ENCODE assay signal across 17 mouse cellular contexts in genomic region chr3:157531585-157531984, GRCm38 (mm10). TPM values are rescaled to one million over a fixed set of nuclear protein-coding genes. Genes with fewer than 3 reads are reported as not detected.
"Had no signal": no experiment of that assay in that cellular context is flagged by ENCODE, and none has a peak within 500 bp of the region (broad histone marks: within the 10 kb centered on the region; RNA-seq: fewer than 3 reads in every experiment).

No protein-coding gene starts in this region.

- H3K4me2 ChIP-seq: neural tube, embryonic 13.5 days; neural tube, embryonic 15.5 days; stomach, embryonic 15.5 days had no signal

- H3K4me3 ChIP-seq: neural tube, embryonic 13.5 days; neural tube, embryonic 15.5 days; stomach, embryonic 15.5 days had no signal

- H3K9ac ChIP-seq: neural tube, embryonic 13.5 days; neural tube, embryonic 15.5 days; stomach, embryonic 15.5 days had no signal

- H3K36me3 ChIP-seq: neural tube, embryonic 13.5 days; neural tube, embryonic 15.5 days; stomach, embryonic 15.5 days had no signal

- DNase-seq: retina, postnatal 1 day; right cerebral cortex, adult 18-20 months; right cerebral cortex, postnatal 14 days; right cerebral cortex, postnatal 25 days; right cerebral cortex, postnatal 4 days; spleen, adult 18-20 months; thymus, adult 18-20 months; thymus, adult 2 months; thymus, postnatal 14 days; thymus, postnatal 25 days; thymus, postnatal 36 days; thymus, postnatal 4 days had no signal

- H3K27ac ChIP-seq: neural tube, embryonic 13.5 days; neural tube, embryonic 15.5 days; stomach, embryonic 15.5 days; stomach, postnatal 0 days had no signal

- H3K9me3 ChIP-seq: neural tube, embryonic 13.5 days; neural tube, embryonic 15.5 days; stomach, embryonic 15.5 days had no signal

RNA-seq across cellular contexts. Expression of gene Ptger3, which starts 35.1 kb away (rescaled TPM):
- polyA plus RNA-seq: testis, adult 2 months had no signal
